Mouse (Mus musculus) liver, adult 2 months (tissue): ENCODE data around the gene Acoxl. TPM values are rescaled to one million over a fixed set of nuclear protein-coding genes. Genes with fewer than 3 reads are reported as not detected.
A peak's percentile ranks its signal among the peaks of the same experiment; 100 is the strongest.

Experiments
- DNase-seq: peaks from one replicate; pipeline ENCODE4 v3.0.0-alpha.2; 2011; ENCODE audit warnings: low read depth, low spot score; ENCODE audit errors: extremely low read depth
- H3K27ac ChIP-seq: fragments of 200-500 bp; replicated peaks from 2 replicates; pipeline ENCODE4 v1.5.1; 2012; ENCODE audit warnings: low read depth, mild to moderate bottlenecking, control low read depth, inconsistent platforms, low read length; ENCODE audit not compliant: insufficient read depth
- H3K27me3 ChIP-seq: fragments of 200-500 bp; 2 replicates; pipeline ENCODE4 v1.6.1; 2012; ENCODE audit warnings: mild to moderate bottlenecking, moderate library complexity, low read length, inconsistent platforms; ENCODE audit not compliant: control insufficient read depth, insufficient read depth
- H3K36me3 ChIP-seq: fragments of 200-500 bp; 2 replicates; pipeline ENCODE4 v1.6.1; 2012; ENCODE audit warnings: low read length, inconsistent platforms; ENCODE audit not compliant: control insufficient read depth, insufficient read depth
- H3K4me1 ChIP-seq: fragments of 200-500 bp; 2 replicates; pipeline ENCODE4 v1.6.1; 2011; ENCODE audit warnings: low read length; ENCODE audit not compliant: control insufficient read depth, insufficient read depth
- H3K4me3 ChIP-seq: fragments of 200-500 bp; 2 replicates; pipeline ENCODE4 v1.5.1; 2011; ENCODE audit warnings: low read depth, mild to moderate bottlenecking, control low read depth, low read length, moderate library complexity; ENCODE audit not compliant: insufficient read depth
- H3K79me2 ChIP-seq: fragments of 200-500 bp; 2 replicates; pipeline ENCODE4 v1.6.1; 2012; ENCODE audit warnings: inconsistent platforms, mild to moderate bottlenecking, low read length, moderate library complexity; ENCODE audit not compliant: control insufficient read depth, insufficient read depth
- H3K9ac ChIP-seq: fragments of 200-500 bp; 2 replicates; pipeline ENCODE4 v1.6.1; 2012; ENCODE audit warnings: low read depth, mild to moderate bottlenecking, control low read depth, inconsistent platforms, low read length
- CTCF ChIP-seq: fragments of 200-500 bp; IDR thresholded peaks from 2 replicates; pipeline ENCODE4 v1.5.1; 2011; ENCODE audit warnings: low read depth, low read length, control low read depth
- POLR2A ChIP-seq: fragments of 200-500 bp; IDR thresholded peaks from 2 replicates; pipeline ENCODE4 v1.6.1; 2011; ENCODE audit warnings: low read length, control low read depth; ENCODE audit not compliant: insufficient read depth; ENCODE audit errors: extremely low read depth
- WGBS: fragments of 180-500 bp; shearing (Covaris S2); methylation state at CpG from one replicate; pipeline ENCODE4 v1.1.7; 2018; 5-methylcytosine and 5-hydroxymethylcytosine counted together
- polyA plus RNA-seq: library from polyadenylated mRNA; depleted of rRNA; stranded (reverse); fragments of >200 nt; gene quantifications from 2 replicates; pipeline ENCODE4 v1.2.3, GENCODE M21; 2012
- total RNA-seq: library from RNA; depleted of rRNA; stranded (reverse); fragments of >200 nt; gene quantifications from 2 replicates; pipeline ENCODE4 v1.2.3, GENCODE M21; 2014

The Acoxl gene
- total and polyA plus RNA-seq, 2 experiments: not detected

DNA sequence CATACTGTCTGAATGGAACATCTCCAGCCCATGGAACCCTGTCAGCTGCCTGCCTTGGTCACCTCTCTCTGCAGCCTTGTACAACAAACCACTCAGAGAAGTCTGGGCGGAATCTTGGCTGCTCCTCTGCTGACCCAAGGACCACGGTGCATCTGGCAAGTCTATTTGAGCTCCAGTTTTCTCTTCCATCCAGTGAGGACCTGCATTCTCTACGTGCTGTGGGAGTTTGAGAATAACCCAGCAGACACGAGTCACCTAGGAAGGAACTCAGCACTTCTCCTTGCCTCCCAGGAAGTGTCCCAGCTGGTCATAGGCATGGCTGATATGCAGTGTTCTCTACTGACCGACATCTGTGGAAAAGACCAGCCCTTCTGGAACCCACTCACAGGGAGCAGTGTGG, 295.8 kb downstream of the Acoxl start:
- no peak overlapping the region for H3K4me3 ChIP-seq
- no peak for DNase-seq
- H3K79me2 ChIP-seq: no peaks in the 10 kb centered on the region
- peaks cover 7% of the 10 kb centered on the region; the same call in 1 of the 2 replicates for H3K36me3 ChIP-seq
- TF ChIP-seq CTCF: no peak
- TF ChIP-seq POLR2A: no peak
- no peaks in the 10 kb centered on the region for H3K27me3 ChIP-seq
- no peak overlapping the region for H3K9ac ChIP-seq
- no peak overlapping the region for H3K27ac ChIP-seq
- H3K4me1 ChIP-seq: peaks cover 4% of the 10 kb centered on the region
- 85% methylated on average over 5 of the region's 5 CpGs for WGBS

DNA sequence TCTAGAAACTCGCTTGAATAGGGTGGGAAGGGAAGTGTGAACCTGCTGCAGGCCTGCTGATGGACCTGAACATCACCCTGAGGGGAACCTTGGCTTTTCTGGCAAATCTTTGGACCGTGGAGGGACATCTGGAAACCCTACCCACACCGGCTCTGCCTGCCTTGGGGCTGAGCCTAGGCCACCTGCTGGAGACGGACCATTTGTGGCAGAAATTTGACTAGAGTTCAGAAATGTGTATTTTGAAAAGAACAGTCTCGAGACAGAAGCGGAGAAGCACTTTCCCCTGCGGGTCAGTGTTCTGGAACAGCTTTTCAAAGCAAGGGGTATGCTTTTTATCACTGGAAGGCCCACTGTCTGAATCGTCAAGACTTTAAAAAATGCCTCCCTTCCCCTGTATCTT, 296.3 kb downstream of the Acoxl start:
- Histone ChIP-seq H3K4me3 (no peak overlapping the region), H3K79me2 (no peaks in the 10 kb centered on the region), H3K36me3 (peaks cover 3% of the 10 kb centered on the region; the same call in 1 of the 2 replicates), H3K27ac (no peak overlapping the region), H3K4me1 (peaks cover 4% of the 10 kb centered on the region), H3K27me3 (no peaks in the 10 kb centered on the region), H3K9ac (no peak overlapping the region)
- no peak for DNase-seq
- WGBS: 91% methylated on average over 8 of the region's 8 CpGs
- TF ChIP-seq POLR2A (no peak), CTCF (no peak)

DNA sequence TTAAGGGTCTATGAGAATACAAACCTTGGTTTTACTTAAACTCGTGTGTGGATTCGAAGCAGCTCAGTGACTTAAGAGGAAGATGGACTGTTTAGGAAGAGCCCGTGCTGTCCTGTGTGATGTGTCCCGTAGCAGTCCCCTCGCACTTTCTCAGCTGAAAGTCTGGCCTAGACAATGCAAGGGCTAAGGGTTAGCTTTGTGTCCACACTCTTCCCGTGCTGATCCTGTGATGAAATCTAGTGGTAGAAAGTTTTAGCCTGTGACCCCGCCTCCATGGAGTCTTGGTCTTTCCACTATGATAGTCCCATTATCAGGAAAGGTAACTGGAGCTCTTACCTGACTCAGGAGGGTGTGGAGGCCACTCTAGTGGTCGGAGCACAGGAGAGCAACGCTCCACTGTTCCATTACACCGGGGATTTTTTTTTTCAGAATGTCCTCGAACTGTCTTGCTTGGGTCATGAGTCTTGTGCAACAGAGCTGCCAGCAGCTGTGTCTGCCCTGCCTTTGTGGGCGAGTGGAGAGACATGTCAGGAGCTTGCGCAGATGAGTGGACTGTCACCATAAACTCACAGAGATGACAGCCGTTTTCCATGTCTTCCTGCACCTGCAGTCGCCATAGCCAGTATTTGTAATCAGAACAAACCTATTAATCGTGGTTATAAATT, 298.2 kb downstream of the Acoxl start:
- Histone ChIP-seq H3K79me2 (no peaks in the 10 kb centered on the region), H3K36me3 (no peaks in the 10 kb centered on the region), H3K4me3 (no peak overlapping the region), H3K9ac (no peak overlapping the region), H3K27me3 (no peaks in the 10 kb centered on the region), H3K27ac (no peak overlapping the region), H3K4me1 (peaks cover 7% of the 10 kb centered on the region)
- peak; percentile 70 for DNase-seq
- WGBS: 37% methylated on average over 16 of the region's 16 CpGs
- no peak for TF ChIP-seq CTCF
- TF ChIP-seq POLR2A: no peak

DNA sequence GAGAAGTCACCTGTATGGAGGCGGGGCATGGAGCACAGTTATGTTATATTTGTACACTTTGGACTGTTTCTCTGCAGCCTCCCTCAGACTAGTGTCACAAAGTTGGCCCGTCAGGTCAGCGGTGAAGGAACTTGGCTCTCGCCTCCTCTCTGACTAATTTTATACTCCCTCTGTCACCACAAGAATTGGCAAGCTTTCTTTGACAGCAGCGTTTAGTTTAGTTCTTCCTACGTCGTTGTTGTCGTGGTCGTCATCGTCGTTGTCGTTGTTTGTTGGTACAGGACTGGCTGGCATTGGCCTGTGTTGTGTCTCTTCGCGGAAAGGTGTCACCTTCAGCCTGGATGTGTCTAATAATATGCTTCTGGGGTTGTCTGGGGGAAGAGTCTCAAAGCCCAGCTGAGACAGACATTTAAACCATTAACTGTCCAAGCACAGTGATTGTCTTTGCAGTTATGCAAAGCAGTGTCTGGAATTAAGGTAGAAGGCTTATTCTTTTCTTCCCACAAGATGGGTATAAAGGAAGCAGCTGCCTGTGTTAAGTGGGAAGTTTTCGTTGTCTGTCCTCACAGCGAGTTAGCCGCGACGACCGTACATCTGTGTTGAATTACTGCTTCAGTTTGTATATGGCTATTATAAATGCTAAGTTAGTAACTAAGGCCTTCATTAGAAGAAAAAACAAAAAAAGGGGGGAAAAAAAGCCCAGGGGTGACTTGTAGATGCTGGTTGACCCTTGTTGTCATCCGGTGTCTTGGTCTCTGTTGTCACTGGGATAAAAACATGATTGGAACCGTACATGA, 299.0 kb downstream of the Acoxl start:
- H3K27ac ChIP-seq: no peak overlapping the region
- DNase-seq: peak; percentile 48
- H3K36me3 ChIP-seq: no peaks in the 10 kb centered on the region
- H3K9ac ChIP-seq: no peak overlapping the region
- H3K79me2 ChIP-seq: no peaks in the 10 kb centered on the region
- 56% methylated on average over 22 of the region's 22 CpGs for WGBS
- H3K27me3 ChIP-seq: no peaks in the 10 kb centered on the region
- H3K4me1 ChIP-seq: peaks cover 7% of the 10 kb centered on the region
- H3K4me3 ChIP-seq: no peak overlapping the region
- TF ChIP-seq CTCF (no peak), POLR2A (no peak)

DNA sequence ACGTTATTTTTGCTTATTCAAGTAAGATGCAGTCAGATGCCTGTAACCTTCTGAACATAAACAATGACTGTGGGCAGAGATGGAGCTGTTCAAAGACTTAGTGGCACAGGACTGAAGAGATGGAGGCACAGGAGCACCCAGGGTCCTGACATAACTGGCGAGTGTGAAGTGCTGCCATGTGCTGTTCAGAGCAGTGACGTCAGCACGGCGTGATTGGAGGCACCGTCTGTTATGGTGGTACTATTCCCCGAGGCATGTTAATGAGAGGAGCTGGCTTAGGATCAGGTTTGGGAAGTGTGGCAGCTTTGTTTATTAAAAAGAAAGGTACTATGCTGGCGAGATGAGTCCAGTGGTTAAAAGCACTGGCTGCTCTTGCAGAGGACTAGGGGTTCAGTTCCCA, 300.2 kb downstream of the Acoxl start:
- DNase-seq: no peak
- no peak overlapping the region for H3K27ac ChIP-seq
- H3K9ac ChIP-seq: no peak overlapping the region
- H3K79me2 ChIP-seq: no peaks in the 10 kb centered on the region
- H3K27me3 ChIP-seq: no peaks in the 10 kb centered on the region
- peaks cover 7% of the 10 kb centered on the region for H3K4me1 ChIP-seq
- TF ChIP-seq POLR2A (no peak), CTCF (no peak)
- H3K36me3 ChIP-seq: no peaks in the 10 kb centered on the region
- no peak overlapping the region for H3K4me3 ChIP-seq
- 96% methylated on average over 8 of the region's 8 CpGs for WGBS

DNA sequence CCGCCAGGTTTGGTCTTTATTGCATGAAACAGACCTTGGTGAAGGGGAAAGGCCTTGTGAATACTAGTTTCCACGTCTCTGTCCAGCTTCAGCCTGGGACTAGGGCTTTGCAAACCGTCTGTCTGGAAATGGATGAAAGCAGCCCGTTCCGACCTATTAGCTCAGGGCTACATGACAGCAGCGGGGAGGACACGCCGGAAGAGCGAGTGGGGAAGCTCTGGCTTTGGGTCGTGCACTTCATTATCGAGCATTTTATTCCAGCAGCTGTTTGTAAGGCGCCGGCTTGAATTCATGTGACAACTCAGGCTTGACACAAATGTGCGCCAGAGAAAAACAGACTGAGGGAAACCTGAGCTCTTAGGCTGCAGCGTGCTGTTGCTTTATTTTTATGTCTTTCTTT, 301.1 kb downstream of the Acoxl start:
- WGBS: 84% methylated on average over 15 of the region's 15 CpGs
- Histone ChIP-seq H3K36me3 (no peaks in the 10 kb centered on the region), H3K4me3 (no peak overlapping the region), H3K79me2 (no peaks in the 10 kb centered on the region), H3K27ac (no peak overlapping the region), H3K4me1 (peaks cover 7% of the 10 kb centered on the region), H3K9ac (no peak overlapping the region), H3K27me3 (no peaks in the 10 kb centered on the region)
- no peak for TF ChIP-seq CTCF
- no peak for TF ChIP-seq POLR2A
- no peak for DNase-seq
